Mouse (Mus musculus) mesoderm, embryonic 11.5 days (tissue): Measurements from ENCODE around the gene Tfb2m.

ENCODE experiments used
- DNase-seq: peaks from one replicate; pipeline ENCODE4 v3.0.0-alpha.2; 2012; ENCODE audit warnings: low read depth, low spot score

Tfb2m gene

GRCm38 (mm10) chr1:179559446-179560194 lies 13.6 kb upstream of the Tfb2m start:
- DNase-seq: no peak

- no peak for DNase-seq
Observed at GRCm38 (mm10) chr1:179556921-179557320, 10.9 kb upstream of the Tfb2m start.

GRCm38 (mm10) chr1:179553949-179554347 lies 7.9 kb upstream of the Tfb2m start:
- no peak for DNase-seq

GRCm38 (mm10) chr1:179553197-179553948 lies 7.3 kb upstream of the Tfb2m start:
- DNase-seq: no peak

- no peak for DNase-seq
Observed at GRCm38 (mm10) chr1:179552751-179553150, 6.7 kb upstream of the Tfb2m start.

GRCm38 (mm10) chr1:179551921-179552320 lies 5.9 kb upstream of the Tfb2m start:
- DNase-seq: no peak

GRCm38 (mm10) chr1:179551336-179551735 lies 5.3 kb upstream of the Tfb2m start:
- no peak for DNase-seq

- DNase-seq: no peak
Observed at GRCm38 (mm10) chr1:179548996-179549752, 3.1 kb upstream of the Tfb2m start.

- no peak for DNase-seq
Observed at GRCm38 (mm10) chr1:179548220-179548619, 2.2 kb upstream of the Tfb2m start.

GRCm38 (mm10) chr1:179547176-179547575 lies 1.1 kb upstream of the Tfb2m start:
- no peak for DNase-seq

GRCm38 (mm10) chr1:179546551-179546917 lies 467 bp upstream of the Tfb2m start:
- no peak for DNase-seq

- DNase-seq: peak; percentile 23
Observed at GRCm38 (mm10) chr1:179541502-179541901, 4.6 kb downstream of the Tfb2m start.

- no peak for DNase-seq
Observed at GRCm38 (mm10) chr1:179539887-179540286, 6.2 kb downstream of the Tfb2m start.

GRCm38 (mm10) chr1:179539054-179539453 lies 7.0 kb downstream of the Tfb2m start:
- DNase-seq: no peak

- no peak for DNase-seq
Observed at GRCm38 (mm10) chr1:179519901-179520300, 26.2 kb downstream of the Tfb2m start.

- DNase-seq: peak; percentile 92
Observed at GRCm38 (mm10) chr1:179517713-179518465, 28.2 kb downstream of the Tfb2m start, which contains the start of gene Smyd3. TSS of gene Smyd3 (minus strand) at chr1:179518041.

GRCm38 (mm10) chr1:179516941-179517712 lies 28.9 kb downstream of the Tfb2m start:
- peak; percentile 43 for DNase-seq

- DNase-seq: no peak
Observed at GRCm38 (mm10) chr1:179511895-179512294, 34.2 kb downstream of the Tfb2m start.

GRCm38 (mm10) chr1:179510546-179511340 lies 35.3 kb downstream of the Tfb2m start:
- DNase-seq: no peak
